Mouse (Mus musculus): Measurements from ENCODE around the gene Gpr18. TPM values are rescaled to one million over a fixed set of nuclear protein-coding genes. Genes with fewer than 3 reads are reported as not detected.

Gpr18 gene
- total and polyA plus RNA-seq, 3 experiments: 0.16 to 2.2 (median 0.43) TPM

DNA sequence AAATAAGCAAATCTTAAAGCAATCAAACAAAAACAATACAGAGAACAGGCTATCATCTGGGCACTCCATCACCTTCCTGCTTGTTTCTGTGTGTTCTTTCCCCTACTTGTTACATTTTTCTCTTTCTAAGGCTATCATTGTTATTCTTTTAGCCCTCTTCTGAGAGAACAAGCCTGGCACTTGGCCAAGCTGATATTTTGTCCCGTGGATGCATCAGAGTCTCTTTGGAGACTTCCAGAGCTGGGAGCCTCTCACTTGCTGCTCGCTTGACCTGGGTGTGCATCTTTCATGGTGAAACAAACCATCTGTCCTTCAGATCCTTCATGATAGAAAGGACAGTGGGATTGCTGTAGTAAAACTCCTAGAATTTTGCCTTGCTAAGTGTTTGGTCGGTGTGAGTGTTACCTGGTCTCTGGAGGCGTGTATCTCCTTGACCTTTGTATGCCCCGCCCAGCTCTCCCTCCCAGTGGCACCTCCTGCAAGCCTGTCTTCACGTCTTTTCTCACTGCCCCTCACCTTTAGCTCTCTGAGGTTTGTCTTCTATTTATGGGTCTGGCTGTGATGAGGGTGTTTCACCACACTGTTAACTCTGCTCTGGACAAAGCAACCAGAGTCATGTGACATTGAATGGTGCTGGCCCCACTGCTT is 31.3 kb downstream of the Gpr18 start:
- peaks cover 2% of the 10 kb centered on the region for H3K4me1 ChIP-seq (ENCODE audit: control insufficient read depth, insufficient read depth, low read length)
- no peak overlapping the region for H3K27ac ChIP-seq
- H3K9ac ChIP-seq (ENCODE audit: low read depth, low read length): no peak overlapping the region
- TF ChIP-seq CTCF (IDR thresholded peaks at IDR 0.05): no peak
- no peak for TF ChIP-seq POLR2A (IDR thresholded peaks at IDR 0.05; ENCODE audit: insufficient read depth, low read depth, low read length)
- TF ChIP-seq EP300 (IDR thresholded peaks at IDR 0.05; ENCODE audit: insufficient read depth, low read depth, low read length): no peak
- H3K4me3 ChIP-seq: no peak overlapping the region
- peaks cover 2% of the 10 kb centered on the region; the same call in 1 of the 2 replicates for H3K36me3 ChIP-seq (ENCODE audit: control insufficient read depth, insufficient read depth, low read length)
- 43% methylated on average over 6 of the region's 6 CpGs for WGBS
- intact Hi-C loops (cut with DNase I): no loop called here
- no peaks in the 10 kb centered on the region for H3K27me3 ChIP-seq (ENCODE audit: control insufficient read depth, insufficient read depth, low read length)
- peaks cover 4% of the 10 kb centered on the region; the same call in 1 of the 2 replicates for H3K79me2 ChIP-seq (replicated peaks; ENCODE audit: control insufficient read depth, insufficient read depth, low read length)
- no peak for DNase-seq

DNA sequence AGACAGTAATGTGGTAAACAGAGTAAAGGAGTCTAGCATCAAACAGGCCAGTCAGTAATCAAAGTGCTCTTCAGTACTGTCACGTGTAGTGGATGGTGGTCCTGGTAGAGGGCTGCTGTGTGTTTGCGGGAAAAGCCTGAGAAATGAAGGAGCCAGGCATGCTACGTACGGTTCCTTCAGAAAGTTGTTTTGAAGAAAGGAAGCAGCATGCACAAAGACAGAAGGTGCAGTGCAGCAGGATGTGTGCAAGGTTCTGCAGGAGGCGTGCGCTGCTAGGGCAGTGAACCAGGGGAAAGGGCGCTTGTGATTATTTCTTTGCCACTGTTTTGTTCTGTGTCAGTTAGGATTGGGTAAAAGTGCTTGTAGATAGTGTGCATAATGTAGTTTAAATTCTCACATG is 34.4 kb downstream of the Gpr18 start:
- Histone ChIP-seq H3K4me1 (ENCODE audit: control insufficient read depth, insufficient read depth, low read length) (no peaks in the 10 kb centered on the region; the same call in 1 of the 2 replicates), H3K27ac (no peak overlapping the region), H3K9ac (ENCODE audit: low read depth, low read length) (no peak overlapping the region), H3K4me3 (no peak overlapping the region), H3K27me3 (ENCODE audit: control insufficient read depth, insufficient read depth, low read length) (no peaks in the 10 kb centered on the region), H3K79me2 (replicated peaks; ENCODE audit: control insufficient read depth, insufficient read depth, low read length) (peaks cover 5% of the 10 kb centered on the region), H3K36me3 (ENCODE audit: control insufficient read depth, insufficient read depth, low read length) (peaks cover 2% of the 10 kb centered on the region; the same call in 1 of the 2 replicates)
- TF ChIP-seq CTCF (IDR thresholded peaks at IDR 0.05): no peak
- TF ChIP-seq EP300 (IDR thresholded peaks at IDR 0.05; ENCODE audit: insufficient read depth, low read depth, low read length): no peak
- TF ChIP-seq POLR2A (IDR thresholded peaks at IDR 0.05; ENCODE audit: insufficient read depth, low read depth, low read length): no peak
- DNase-seq: no peak
- 67% methylated on average over 7 of the region's 7 CpGs for WGBS
- intact Hi-C loops (cut with DNase I): no loop called here

DNA sequence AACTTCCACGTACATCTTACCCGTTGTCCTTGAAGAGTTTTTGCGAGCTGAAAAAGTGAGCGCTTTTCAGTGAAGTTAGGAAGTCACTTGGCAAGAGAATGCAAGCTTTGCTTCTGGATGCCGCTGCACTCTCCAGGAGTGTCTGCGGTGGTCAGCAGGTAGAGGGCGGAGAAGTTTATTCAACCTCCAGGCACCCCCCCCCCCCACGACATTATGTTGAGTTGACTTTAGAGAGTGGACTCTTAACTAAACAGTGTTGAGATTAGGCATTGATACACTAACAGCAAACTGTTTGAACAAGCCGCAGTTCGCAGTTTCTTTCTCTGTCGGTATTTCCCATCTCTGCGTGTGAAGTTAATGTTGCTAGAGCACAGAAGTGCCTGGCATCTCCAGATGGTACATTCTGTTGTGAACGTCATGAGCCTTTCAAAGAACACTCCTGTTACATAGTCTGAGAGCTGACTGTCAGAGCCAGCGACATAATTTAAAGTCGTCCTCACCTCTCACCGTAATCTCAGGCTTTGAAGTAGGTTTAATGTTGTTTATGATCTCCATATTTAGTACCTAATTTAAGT is 36.2 kb downstream of the Gpr18 start:
- Histone ChIP-seq H3K4me3 (peak overlapping the region; percentile 98), H3K9ac (ENCODE audit: low read depth, low read length) (peak overlapping the region; percentile 92), H3K36me3 (ENCODE audit: control insufficient read depth, insufficient read depth, low read length) (peaks cover under 1% of the 10 kb centered on the region; the same call in 1 of the 2 replicates), H3K27ac (peak overlapping the region; percentile 96; the same call in 1 of the 2 replicates), H3K27me3 (ENCODE audit: control insufficient read depth, insufficient read depth, low read length) (no peaks in the 10 kb centered on the region), H3K79me2 (replicated peaks; ENCODE audit: control insufficient read depth, insufficient read depth, low read length) (peaks cover 4% of the 10 kb centered on the region), H3K4me1 (ENCODE audit: control insufficient read depth, insufficient read depth, low read length) (no peaks in the 10 kb centered on the region; the same call in 1 of the 2 replicates)
- WGBS: 11% methylated on average over 16 of the region's 16 CpGs
- intact Hi-C loops (cut with DNase I): loop anchor here (5.0 kb wide), 2 partner anchors 82 to 228 kb away; partner anchors contain the start of genes Dock9 and Tm9sf2
- DNase-seq: peak in 1 of 2 experiments; percentile 14
- TF ChIP-seq POLR2A (IDR thresholded peaks at IDR 0.05; ENCODE audit: insufficient read depth, low read depth, low read length): no peak
- TF ChIP-seq CTCF (IDR thresholded peaks at IDR 0.05): no peak
- no peak for TF ChIP-seq EP300 (IDR thresholded peaks at IDR 0.05; ENCODE audit: insufficient read depth, low read depth, low read length)

DNA sequence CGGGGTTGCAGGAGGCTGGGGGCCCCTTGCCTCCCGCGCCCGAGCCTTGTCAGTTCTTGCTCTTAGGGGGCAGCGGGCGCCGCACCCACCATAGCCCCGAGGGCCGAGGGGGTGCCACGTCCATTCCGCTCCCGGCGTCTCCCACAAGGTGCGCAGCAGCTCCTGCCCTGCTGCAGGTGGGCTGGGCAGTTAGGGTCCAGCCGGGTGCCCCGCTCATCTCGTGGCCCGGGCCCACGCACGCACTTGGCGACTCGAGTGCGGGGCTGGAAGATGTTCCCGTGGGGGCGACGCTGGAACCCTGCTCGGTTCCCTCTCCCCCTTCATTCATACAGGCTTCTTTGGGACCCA is 36.7 kb downstream of the Gpr18 start:
- intact Hi-C loops (cut with DNase I): loop anchor here (5.0 kb wide), 2 partner anchors 82 to 228 kb away; partner anchors contain the start of genes Dock9 and Tm9sf2
- DNase-seq: no peak
- Histone ChIP-seq H3K27ac (peak overlapping the region; percentile 96), H3K9ac (ENCODE audit: low read depth, low read length) (peak overlapping the region; percentile 92), H3K4me3 (peak overlapping the region; percentile 98), H3K36me3 (ENCODE audit: control insufficient read depth, insufficient read depth, low read length) (no peaks in the 10 kb centered on the region), H3K4me1 (ENCODE audit: control insufficient read depth, insufficient read depth, low read length) (no peaks in the 10 kb centered on the region), H3K79me2 (replicated peaks; ENCODE audit: control insufficient read depth, insufficient read depth, low read length) (peaks cover 4% of the 10 kb centered on the region), H3K27me3 (ENCODE audit: control insufficient read depth, insufficient read depth, low read length) (no peaks in the 10 kb centered on the region)
- under 1% methylated on average over 25 of the region's 27 CpGs for WGBS
- TF ChIP-seq EP300 (IDR thresholded peaks at IDR 0.05; ENCODE audit: insufficient read depth, low read depth, low read length): no peak
- TF ChIP-seq CTCF (IDR thresholded peaks at IDR 0.05): no peak
- no peak for TF ChIP-seq POLR2A (IDR thresholded peaks at IDR 0.05; ENCODE audit: insufficient read depth, low read depth, low read length)

DNA sequence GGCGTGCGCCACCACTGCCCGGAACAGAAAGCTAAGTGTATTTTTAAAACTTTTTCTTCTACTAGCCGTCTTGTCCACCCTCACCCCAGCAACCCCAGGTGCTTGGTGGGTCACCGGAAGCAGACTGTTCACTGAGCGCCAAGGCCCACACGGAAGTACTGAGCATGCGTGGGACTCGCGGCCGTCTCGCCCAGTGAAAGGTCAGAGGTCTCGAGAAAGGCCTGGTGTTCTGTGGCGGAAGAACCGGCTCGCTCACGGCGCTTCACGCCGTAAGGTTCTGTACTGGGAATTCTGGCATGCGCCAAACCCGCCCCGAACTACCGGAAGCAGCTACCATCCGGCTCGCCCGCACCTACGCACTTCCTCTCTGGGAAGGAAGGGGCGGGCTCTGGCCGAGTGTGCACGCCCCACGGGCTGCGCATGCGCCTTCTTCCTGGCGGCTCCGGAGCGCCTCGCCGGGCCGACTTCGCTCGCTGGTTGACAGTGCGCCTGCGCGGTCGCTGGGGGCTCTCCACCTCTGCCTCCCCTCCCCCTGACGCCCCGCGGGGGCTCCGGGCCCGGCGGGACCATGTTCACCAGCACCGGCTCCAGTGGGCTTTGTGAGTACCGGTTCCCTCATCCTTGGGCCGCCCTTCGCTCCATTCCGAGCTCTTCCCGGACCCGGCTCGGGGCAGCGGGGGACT is 37.3 kb downstream of the Gpr18 start, which contains the start of gene Ubac2:
TSS of gene Ubac2 (plus strand) at position 445 of the 683 bp plus-strand sequence.
- peak; percentile 90 for TF ChIP-seq POLR2A (IDR thresholded peaks at IDR 0.05; ENCODE audit: insufficient read depth, low read depth, low read length)
- peak; percentile 21; the same call in 1 of the 2 replicates for TF ChIP-seq CTCF (IDR thresholded peaks at IDR 0.05)
- TF ChIP-seq EP300 (IDR thresholded peaks at IDR 0.05; ENCODE audit: insufficient read depth, low read depth, low read length): peak; percentile 92
- under 1% methylated on average over 61 of the region's 61 CpGs for WGBS
- intact Hi-C loops (cut with DNase I): loop anchor here (5.0 kb wide), 2 partner anchors 81 to 229 kb away; partner anchors contain the start of genes Dock9 and Tm9sf2

More for the DNA sequence above, 37.3 kb downstream of the Gpr18 start, which contains the start of gene Ubac2:
- H3K27me3 ChIP-seq (ENCODE audit: control insufficient read depth, insufficient read depth, low read length): no peaks in the 10 kb centered on the region
- H3K4me3 ChIP-seq: peak within 1 kb of the TSS; percentile 98
- no peaks in the 10 kb centered on the region for H3K36me3 ChIP-seq (ENCODE audit: control insufficient read depth, insufficient read depth, low read length)
- no peaks in the 10 kb centered on the region for H3K4me1 ChIP-seq (ENCODE audit: control insufficient read depth, insufficient read depth, low read length)
- peaks cover 4% of the 10 kb centered on the region for H3K79me2 ChIP-seq (replicated peaks; ENCODE audit: control insufficient read depth, insufficient read depth, low read length)
- peak; percentile 99 for DNase-seq
- peak within 1 kb of the TSS; percentile 96 for H3K27ac ChIP-seq
- peak within 1 kb of the TSS; percentile 92 for H3K9ac ChIP-seq (ENCODE audit: low read depth, low read length)

Measured in heart, adult 2 months (tissue).